Mouse (Mus musculus) adrenal gland, adult 8-10 months (tissue): ENCODE results near the gene Dnal1. TPM values are rescaled to one million over a fixed set of nuclear protein-coding genes. Genes with fewer than 3 reads are reported as not detected.

Experiments used
- DNase-seq: peaks from one replicate; pipeline ENCODE4 v3.0.0; 2022
- total RNA-seq, 4 experiments: library from RNA; stranded (reverse); gene quantifications; 2 replicates each; pipeline ENCODE4 v1.2.4; 2022

Gene Dnal1
- total RNA-seq, 4 experiments from 2014 or later = 14.9 to 30.8 (median 22.0) TPM

DNA sequence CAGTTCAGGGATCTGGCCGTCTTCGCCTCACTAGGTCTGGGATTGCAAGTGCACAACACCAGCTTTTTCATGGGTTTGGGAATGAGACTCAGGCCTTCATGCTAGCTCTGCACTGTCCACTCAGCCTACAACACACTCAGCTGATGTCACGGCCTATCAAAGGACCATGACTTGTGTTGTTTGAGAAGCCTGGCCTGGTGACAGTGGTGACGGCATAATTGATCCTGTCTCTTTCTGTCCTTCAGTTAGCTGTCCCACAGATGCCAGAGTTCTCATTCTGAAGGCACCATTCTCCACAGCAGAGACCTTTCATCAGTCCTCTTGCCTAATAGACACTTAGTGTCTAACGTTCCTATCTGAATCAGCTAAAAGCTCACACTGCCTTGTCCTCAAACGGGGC is 14.4 kb downstream of the Dnal1 start:
- DNase-seq = no peak

DNA sequence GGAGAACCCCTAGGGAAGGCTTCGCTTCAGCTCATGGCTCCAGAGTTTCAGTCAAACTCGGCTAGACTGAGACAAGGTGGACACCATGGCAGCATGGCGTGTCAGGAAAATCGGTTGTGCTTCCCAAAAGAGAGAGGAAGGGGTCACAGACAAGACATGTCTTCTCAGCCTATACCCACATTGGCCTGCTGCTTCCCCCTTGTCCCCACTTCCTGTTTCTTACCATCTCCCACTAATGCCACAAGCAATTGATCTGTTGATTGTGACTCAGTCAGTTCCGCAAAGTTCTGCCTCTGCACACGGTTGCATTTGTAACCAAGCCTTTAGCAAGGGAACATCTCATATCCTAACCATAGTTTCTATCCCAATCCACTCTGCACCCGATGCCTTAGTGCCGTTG is 15.8 kb downstream of the Dnal1 start:
- no peak for DNase-seq

DNA sequence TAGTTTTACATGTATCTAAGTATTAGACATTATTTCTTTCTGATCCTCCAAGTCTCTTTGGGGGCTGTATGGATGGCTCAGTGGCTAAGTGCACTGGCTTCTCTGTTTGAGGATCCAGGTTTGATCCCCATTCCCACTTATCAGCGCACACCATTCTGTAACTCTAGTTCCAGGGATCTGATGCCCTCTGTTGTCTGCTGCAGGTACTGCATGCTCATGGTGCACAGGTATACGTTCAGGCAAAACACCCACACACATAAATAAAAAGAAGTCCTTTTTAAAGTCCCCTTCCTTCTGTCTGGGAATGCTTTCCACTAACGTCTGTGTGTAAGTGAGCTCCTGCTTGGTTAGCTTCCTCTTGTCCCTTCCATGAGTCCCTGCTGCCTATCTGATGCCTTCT is 18.1 kb downstream of the Dnal1 start:
- no peak for DNase-seq

DNA sequence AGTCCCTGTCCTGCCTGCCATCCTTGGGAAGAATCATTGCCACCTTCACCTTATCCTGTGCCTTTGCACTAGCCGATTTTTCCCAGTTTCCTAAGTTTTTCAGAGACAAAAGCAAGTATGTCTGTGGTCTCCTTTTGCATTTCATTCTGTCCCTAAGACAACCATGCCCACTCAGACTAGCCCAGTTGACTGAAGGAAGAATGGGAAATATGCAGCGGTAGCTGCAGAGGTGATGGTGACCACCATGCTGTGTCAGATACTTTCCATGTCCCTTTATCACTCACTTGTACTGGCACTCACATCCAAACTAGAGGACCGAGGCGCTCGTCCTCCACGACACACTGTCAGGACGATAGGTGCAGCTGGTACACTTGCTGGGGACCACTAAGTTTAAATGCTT is 23.0 kb downstream of the Dnal1 start:
- DNase-seq = no peak

DNA sequence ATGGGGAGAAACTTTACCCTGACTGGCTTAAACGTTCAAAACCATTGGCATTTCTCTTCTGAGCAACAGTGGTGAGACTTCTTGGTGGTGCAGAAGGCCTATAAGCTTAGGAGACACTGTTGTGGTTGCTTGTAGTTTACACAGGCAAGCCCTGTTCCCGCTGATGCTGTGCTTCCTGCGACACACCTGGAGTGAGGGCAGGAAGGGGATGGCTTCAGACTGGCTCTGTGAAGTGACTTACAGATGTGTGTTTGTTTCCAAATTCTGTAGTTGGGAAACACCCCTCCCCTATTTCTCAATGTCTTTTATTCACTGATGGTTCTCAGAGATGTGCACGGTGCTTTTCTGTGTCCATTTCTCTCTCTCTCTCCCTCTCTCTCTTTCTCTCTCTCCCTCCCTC is 26.0 kb downstream of the Dnal1 start:
- DNase-seq = no peak

DNA sequence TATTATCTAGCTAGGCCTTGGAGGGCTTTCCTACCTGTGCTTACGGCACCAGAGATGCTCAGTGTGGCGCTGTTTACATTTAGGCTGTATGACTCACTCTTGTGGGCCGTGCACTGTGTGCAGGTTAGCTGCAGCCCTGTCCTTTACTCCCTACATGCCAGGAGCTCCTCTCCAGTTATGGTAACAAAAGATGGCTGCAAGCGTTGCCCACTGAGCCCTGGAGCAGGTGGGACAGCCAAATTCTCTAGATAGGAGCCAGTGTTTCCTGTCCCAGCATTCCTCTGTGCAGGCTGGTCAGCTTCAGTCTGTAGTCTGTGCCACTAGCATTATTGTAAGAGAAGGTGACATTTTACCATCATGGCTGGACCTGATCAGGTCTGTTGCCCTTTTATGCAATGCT is 27.1 kb downstream of the Dnal1 start:
- no peak for DNase-seq

DNA sequence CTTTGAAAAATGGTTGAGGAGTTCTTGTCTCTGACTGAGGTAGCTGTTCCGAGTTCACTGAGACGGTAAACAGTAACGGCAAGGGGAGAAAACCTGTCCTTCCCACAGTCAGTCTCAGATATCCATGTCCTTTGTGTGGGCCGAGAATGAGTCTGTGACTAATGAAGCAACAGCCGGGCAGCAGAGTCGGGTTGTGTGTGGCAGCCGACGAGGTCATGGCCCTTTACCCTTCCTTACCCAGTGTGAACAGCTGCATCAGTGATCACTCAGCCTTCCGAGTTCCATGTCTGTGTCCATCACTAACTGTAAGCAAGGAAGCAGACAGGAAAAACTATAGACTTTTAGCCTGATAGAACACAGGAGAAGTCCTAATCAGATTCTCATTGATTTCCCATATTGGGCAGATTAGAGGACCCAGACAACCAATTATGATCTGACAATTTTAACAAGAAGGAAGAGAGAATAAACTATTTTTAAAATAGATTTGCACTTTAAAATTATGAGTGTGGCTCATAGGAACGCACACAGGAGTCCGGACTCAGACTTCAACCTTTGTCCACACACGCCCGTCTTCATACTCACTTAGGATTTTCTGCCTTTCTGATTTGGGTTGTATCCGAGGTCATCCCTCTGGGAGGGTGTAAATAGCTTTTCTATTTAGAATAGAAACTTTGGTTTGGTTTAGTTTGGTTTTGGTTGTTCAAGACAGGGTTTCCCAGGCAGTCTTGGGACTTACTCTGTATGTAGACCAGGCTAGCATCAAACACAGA is 28.3 kb downstream of the Dnal1 start:
- DNase-seq = no peak

DNA sequence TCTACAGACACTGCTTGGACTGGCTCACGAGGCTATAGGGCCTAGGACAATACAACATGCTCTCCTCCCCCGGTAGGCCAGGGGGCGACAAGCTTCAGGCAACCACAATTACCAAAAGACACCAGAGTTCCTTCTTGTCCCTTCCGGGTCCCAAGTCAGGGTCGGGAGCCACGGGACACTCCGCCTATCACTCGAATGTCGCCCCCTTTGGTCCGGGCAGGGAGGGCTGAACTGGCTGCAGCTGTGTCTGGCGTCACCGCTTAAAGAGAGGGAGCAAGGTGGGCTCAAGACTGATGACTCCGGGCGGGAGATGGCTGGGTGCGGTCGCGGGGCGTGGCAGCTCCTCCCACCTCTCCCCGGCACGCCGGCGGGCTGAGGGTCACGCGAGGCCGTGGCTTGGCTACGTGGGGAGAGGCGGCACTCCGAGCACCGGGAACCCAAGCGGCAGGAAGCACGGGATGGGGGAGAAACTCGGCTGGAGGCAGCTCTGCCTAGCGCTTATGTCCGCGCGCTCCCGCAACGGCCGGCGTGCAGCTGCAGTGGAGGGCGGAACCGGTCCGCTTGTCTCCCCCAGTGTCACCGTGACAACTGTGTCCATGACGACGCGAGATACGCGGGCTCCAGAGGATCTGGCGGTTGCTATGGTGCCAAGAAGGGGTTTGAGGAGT is 33.9 kb downstream of the Dnal1 start, which contains the start of gene Pnma1:
TSS of gene Pnma1 (minus strand) at position 536 of the 668 bp plus-strand sequence.
- DNase-seq = no peak

DNA sequence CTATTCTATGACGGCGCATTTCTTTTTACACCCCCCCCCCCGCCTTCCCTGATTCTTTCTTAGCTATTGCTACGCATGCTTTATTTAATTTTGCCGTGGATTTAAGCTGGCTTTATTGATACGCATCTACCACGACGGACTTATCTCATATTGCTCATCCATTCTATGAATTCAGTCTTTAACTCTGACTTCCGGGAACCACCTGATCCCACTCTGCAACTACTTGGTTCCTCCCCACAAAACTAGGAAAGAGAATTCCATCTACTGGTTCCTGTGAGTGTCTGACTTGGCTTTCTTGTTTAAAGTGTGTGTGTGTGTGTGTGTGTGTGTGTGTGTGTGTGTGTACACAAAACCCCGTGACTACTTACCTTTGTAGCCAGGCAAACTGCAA is 34.5 kb downstream of the Dnal1 start:
- no peak for DNase-seq

DNA sequence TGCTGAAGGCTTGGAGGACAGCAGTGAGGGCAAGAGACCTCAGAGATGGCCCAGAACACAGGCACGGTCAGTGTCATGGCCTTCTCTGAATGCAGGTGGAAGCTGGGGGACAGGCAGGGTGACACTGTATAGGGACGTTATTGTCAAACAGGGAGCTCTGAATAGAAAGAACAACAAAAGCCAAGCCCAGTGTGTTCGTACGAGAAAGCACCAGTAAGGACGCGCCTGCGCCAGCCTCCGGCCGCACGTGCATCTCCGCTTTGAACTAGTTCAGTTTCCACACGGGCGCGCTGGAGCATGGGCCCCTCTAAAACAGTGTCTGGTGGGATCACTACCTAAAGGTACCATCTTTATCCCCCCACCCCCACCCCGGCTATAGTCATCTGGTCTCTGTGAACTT is 35.8 kb downstream of the Dnal1 start:
- no peak for DNase-seq

DNA sequence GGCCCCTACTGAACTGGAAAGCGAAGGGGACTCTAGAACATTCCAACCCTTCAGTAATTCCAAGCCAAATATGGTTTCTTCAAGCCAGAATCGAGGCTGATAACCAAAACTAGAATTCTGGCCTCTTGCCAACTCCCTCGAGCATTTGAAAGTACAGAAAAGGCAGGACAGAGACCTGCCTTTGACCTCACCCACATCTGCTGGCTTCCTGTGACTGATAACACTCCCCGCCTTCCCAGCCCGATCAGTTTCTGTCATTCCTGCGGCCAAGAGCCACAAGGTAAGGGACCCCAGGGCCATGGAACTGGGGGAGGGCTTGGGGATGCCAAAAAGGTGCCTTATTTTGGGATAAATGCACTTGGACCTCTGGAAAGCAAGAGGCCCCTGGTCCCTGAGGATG is 36.8 kb downstream of the Dnal1 start:
- DNase-seq = no peak

DNA sequence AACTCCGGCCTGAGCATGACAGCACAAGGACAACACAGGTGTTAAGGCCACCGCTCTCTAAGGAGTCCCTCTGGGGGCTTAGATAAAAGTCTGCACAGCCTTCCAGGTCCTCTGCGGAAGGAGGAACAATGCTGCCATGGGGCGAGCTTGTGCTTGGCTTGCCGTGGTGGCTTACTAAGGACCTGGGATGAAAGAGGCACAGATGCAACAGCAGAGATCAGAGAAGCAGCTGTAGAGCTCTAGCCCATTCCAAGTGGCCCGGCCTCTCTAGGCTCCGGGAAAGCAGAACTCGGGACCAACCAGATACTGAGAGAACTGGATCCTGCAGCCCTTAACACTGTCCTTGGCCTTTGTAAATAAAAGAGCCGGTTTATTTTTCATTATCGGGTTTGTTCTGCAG is 37.7 kb downstream of the Dnal1 start:
- DNase-seq = no peak

DNA sequence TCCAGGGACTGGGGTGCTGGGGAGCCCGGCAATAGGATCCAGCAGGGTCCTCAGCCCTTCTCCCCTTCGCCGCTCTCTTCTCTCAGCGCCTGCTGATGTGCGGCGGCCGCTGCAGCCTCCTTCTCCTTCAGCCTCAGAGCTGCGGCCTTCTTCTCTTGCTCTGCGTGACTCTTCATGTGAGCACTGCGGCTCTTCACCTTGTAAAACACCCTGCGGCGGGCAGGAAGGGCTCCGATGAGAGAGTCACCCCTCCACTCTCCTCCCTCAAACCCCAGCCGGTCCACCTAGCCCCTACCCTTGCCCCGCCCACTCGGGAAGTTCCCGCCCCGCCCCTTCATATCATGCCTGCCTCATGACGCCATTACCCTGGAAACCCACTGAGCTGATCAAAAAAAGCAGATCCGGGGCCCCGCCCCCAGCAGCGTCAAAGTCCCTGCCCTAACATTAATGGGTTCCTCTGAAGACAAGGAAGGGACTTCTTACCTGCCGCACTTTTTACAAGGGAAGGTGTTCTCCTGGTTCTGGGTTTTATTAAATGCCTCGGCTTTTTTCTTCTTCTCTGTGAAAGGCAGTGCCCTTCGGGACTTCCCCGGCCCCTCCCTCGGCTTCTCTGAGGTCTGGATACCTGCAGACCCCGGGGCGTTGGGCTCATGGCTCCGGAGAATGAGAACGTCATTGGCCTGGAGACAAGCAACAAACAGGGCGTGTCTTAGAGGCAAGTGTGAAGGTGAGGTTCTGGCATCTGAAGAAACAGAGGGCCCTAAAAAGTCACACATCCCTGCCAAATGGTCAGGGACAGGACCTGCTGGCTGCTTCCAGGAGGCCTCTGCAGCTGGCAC is 38.4 kb downstream of the Dnal1 start:
- DNase-seq = no peak

DNA sequence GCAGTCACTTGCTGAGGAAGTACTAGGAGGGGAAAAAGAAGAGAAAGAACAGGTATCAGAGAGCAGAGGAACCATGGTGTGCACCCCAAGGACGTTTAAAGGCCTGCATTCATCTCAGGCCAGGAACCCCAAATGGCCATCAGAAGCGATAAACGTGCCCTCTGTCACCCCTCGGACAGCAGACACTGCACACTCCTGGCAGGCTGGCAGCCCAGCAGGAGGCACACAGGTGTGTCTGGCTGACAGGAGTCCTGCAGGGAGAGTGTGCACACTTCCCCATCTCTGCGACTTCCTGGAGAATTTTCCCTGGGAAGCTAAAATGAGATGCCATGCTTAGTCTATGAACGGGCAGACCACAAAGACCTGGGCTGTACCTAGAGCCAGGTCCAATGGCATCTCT is 39.2 kb downstream of the Dnal1 start:
- DNase-seq = no peak

DNA sequence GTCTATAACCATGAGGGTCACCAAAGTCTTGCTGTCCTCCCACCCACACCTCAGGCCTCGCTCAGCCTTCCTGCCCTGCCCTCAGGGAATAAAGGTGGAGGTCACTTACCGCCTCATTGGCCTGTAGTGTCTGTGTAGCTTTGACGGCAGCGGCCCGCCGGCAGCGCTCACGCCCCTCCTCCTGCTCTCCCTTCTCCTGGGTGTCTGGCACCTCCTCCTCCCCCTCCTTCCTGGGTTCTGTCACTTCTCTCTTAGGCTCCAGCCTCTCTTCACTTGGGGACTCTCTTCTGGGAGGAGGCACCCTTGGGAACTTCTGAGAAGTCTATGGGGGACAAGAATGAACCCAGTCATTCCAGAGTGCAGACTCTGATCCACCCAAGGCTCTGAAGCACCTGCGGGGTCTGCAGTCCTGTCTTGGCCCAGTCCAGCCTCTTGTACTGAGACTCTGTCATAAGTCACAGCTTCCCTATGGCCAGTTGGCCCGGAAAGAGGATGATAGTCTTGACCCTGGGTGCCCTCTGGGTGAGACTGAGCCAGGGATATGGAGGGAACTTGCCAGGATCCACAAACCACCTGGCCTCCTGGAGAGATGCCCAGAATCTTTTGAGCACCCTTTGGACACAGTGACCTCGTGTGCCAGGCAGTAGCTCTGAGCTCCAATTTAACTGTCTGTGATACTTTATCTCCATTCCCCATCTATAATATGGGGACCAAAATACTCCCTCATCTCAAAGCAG is 40.8 kb downstream of the Dnal1 start:
- DNase-seq = no peak

DNA sequence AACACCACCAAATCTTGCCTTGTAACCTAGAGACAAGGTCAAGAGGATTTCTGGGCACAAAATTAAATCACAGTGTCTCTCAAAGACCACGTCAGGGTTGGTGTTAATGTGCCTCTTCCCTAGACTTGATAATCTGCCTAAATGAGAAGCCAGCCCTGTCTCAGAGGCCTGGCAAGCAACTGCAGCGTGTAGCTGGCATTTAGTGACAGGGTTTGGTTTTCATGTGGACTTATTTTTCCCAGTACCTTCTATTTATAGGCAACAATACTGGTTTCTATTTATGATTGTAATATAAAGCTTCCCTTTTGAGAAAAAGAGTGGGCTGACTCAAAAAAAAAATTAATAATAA is 41.3 kb downstream of the Dnal1 start:
- DNase-seq = no peak

DNA sequence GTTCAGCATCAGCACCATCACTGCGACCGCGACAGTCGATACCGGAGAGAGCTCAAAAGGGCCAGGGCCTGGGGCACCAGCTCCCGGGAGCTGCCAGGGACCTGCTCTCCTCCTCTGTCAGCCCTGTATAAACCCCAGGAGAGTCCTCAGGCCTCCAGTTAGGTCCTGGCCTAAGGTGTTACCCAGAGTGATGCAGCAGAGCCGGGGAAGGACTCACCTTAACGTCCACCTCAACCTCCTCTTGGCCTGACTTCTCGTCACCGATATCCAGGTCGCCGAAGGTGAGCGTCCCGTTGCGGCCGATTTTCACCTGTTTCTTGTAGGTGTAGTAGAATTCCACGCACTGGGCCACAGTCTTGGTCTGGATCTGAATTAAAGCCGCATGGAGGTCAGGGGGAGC is 42.0 kb downstream of the Dnal1 start:
- DNase-seq = no peak

DNA sequence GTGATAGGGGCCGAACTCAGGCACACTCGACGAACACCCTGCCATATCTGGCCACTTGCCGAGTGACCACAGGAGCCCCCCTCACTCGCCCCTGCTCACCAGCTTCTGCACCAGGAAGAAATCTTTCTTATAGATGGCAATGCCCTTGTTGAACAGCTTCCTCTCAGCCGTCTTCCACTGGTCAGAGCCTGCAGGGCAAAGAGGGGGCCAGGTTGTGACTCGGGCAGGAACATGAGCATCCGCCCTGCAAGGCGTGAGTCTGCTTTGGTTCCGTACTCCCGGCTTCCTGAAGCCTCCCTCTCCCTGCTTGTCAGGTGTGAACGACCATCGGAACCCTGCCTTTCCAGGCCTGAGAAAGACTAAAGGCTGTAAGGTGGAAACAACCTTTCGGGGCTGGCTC is 44.0 kb downstream of the Dnal1 start:
- DNase-seq = no peak

DNA sequence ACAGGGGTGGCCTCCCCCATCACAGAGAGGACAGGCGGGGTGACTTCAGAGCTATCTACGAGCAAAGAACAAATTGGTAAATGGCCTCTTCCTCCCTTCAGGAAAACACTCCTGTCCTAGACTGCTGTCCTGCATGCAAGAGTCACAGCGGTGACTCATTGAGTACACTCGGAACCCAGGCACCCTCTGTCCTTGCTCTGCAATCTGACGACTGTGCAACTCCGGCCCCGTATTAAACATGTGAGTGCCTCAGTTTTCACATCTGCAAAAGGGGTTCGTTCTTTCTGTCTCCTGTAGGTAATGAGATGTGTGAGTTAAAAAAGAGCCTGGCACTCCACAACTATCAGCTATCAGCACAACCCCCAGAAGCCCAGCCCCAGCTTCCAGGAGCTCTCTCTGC is 46.3 kb downstream of the Dnal1 start:
- no peak for DNase-seq

DNA sequence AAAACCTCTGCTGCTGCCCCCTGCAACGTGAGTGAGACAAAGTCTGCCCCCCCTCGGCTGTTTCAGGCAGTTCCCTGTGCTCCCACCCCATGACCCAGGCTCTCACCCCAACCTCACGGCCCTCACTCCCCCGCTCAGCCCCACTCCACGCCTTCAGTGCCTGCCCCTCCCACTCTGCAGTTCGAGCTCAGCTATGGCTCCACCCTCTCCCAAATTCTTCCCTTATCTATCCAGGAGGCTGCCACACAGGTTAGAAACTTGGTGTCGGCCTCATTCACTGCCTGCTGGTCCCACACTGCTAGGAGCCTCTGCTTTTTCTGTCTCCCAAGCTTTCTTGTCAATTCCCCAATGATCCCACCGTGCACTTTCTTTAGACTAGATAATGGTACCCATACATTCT is 47.0 kb downstream of the Dnal1 start:
- no peak for DNase-seq

DNA sequence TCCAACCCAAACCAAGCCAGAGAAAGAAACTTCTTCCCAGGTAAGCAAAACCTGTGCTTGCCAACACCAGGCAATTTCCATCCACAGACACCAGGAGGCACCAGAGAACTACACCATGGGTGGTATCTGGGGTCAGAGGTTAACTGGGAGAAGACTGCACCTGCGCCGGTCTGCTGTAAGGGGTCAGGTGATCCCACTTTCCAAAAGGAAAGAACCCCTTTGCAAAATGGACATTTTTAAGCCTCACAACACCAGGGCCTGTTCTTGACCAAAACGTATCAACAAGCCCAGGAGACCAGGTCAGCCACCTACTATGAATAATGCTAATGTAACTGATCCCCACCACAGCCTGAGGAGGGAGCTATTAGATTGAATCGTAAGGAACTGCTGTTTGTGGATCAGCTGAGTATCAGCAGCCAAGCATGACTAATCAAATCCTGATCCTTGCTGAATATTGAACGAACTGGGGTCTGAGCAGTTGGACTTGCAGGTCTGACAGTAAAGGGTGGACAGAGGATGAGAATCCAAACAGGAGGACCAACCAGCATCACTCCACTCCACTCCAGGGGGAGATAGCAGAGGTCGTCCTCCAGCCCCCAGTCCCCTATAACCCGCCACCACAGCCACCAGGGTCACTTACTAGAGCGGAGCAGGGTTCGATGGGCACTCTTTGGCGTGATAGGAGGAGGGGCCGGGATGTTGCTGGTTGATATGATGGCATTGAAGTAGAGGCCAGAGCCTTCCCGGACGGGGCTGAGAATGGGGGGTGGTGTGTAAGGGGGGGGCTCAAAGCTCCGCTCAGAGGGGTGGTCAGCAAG is 47.7 kb downstream of the Dnal1 start:
- DNase-seq = no peak

DNA sequence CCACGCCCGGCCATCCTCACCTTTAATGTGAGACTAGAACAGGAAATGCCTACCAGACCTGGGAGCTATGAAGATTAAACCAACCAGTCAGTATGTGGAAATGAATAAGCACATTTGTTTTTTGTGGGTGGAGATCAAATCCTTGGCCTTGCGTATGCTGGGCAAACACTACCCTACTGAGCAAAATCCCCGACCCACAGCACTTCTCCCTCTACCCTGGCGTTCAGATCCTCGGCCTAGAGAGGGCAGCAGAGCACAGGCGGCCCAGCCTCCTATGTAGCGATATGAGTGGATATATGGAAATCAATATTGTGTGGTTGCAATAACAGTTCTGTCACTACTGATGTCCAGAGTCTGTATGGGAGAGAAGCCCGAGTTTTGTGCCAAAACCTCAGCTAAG is 49.0 kb downstream of the Dnal1 start:
- no peak for DNase-seq
